Mouse (Mus musculus) inflammation-experienced regulatory T-cells (primary cell): ENCODE data around the gene Cops3. TPM values are rescaled to one million over a fixed set of nuclear protein-coding genes. Genes with fewer than 3 reads are reported as not detected.

ENCODE experiments used
- polyA plus RNA-seq, 2 experiments: library from polyadenylated mRNA; unstranded; fragments of 100-300 nt; shearing (Covaris generic); gene quantifications; one replicate each; pipeline ENCODE4 v1.2.1; 2017

Cops3 gene
- 10 to 100 TPM; 89.8 to 96.0 TPM for polyA plus RNA-seq

GRCm38 (mm10) chr11:59839459-59840126 lies at the start of gene Cops3:
Cops3 (minus strand) TSS chr11:59839838.

DNA sequence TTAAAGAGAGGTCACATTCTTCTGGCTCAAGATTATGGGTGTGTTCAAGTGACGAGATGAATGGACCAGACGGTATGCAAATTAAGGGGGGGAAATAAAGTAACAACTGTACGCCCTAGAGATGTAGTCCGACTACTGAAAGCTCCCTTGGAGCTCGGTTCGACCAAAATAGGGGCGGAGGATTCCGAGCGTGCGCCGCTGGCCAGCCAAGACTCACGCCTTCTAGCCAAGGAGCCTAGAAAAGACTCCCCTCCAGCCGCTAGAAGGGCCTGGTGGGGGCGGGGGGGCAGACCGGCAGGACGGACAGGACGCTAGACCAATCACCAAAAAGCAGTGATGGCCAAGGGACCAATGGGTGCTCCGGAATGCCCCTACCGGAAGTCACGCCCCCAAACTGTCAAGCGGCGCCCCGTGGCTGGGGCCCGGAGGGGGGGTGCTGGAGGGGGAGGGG lies 605 bp downstream of the Cops3 start, which contains the start of gene Nt5m:
Gene Nt5m (plus strand): TSS at position 440 of the 451 bp plus-strand sequence.

DNA sequence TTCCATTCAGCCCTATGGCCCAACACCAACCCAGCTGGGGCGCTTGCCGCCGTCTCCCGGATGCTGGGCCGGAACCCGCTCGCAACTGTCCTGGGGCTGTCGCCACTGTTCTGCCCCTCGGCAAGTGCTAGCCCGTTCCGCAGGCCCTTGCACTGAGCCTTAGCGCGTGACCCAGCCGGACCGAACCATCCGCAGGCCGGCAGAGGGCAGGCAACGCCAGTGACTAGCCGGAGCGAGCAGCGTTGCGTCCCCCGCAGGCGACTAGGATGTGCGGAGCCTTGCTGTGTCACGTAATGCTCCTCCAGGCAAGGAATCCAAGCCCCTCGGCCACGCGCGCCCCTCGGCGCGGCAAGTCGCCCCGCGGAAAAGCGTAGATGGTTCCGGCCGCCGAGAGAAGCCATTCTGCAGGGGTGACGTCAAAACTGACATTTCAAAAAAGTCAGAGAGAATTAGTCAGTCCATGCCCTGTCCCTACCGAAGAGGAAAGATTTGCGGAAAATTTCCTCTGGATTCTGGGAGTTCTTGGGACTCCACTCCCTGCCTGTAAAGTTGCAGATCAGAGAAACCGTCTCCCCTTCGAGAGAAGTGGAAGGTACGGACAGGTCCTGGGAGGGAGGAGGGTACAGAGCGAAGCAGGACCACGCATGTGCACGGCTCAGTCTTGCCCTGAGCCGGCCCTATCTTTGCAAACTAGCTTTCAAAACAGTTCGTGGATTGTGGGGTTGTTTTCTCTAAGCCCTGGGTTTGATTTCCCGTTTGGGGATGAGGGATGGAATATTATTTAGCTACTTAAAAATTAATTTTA lies 29.8 kb downstream of the Cops3 start, which contains the start of gene Flcn:
Gene Flcn (minus strand): TSS at position 347 of the 805 bp plus-strand sequence.

GRCm38 (mm10) chr11:59787199-59787781 lies 52.3 kb downstream of the Cops3 start, which contains the start of gene Pld6:
Pld6 (minus strand) TSS chr11:59787645.

Other genes with a start within 250 kb of the Cops3 start
- not detected for gene Olfr223, start 246.5 kb downstream of the Cops3 start, polyA plus RNA-seq
- gene Mprip, start 178.5 kb downstream of the Cops3 start, polyA plus RNA-seq: 10 to 100 TPM; 52.3 to 72.0 TPM
- gene Pld6, start 52.2 kb downstream of the Cops3 start, polyA plus RNA-seq: not detected
- gene Flcn, start 29.8 kb downstream of the Cops3 start, polyA plus RNA-seq: 10 to 100 TPM; 56.5 to 59.7 TPM
- 10 to 100 TPM; 13.8 to 19.0 TPM for gene Nt5m, start 391 bp downstream of the Cops3 start, polyA plus RNA-seq
- 10 to 100 TPM; 15.7 to 18.2 TPM for gene Med9, start 108.4 kb upstream of the Cops3 start, polyA plus RNA-seq
- gene Rasd1, start 125.1 kb upstream of the Cops3 start, polyA plus RNA-seq: 1 to 10 TPM in 1 of 2 experiments, not detected in 1; 1.1 TPM
- gene Pemt, start 206.7 kb upstream of the Cops3 start, polyA plus RNA-seq: 1 to 10 TPM in 1 of 2 experiments, under 1 TPM in 1; 0.60 to 3.1 TPM